Mouse (Mus musculus) MEL (cell line): ENCODE data around the gene Nanp. TPM values are rescaled to one million over a fixed set of nuclear protein-coding genes. Genes with fewer than 3 reads are reported as not detected.

Source experiments
- DNase-seq: peaks from one replicate; pipeline ENCODE4 v3.0.0; 2011; ENCODE audit warnings: low read depth, low spot score
- H3K27ac ChIP-seq: 2 replicates; pipeline ENCODE4 v1.5.1; 2012; ENCODE audit warnings: low read depth, mild to moderate bottlenecking, control low read depth, low read length, moderate library complexity; ENCODE audit not compliant: control insufficient read depth
- H3K27me3 ChIP-seq, 2 experiments: fragments of 150-350 bp in 1 of 2; sonication (generic) in 1 of 2; 2 replicates each; pipeline ENCODE4 v1.6.1; 2012; ENCODE audit warnings: low read length in 2 of 2, mild to moderate bottlenecking in 2 of 2, improper control_type of control experiment in 1 of 2, moderate library complexity in 1 of 2; ENCODE audit not compliant: insufficient read depth in 2 of 2, control insufficient read depth in 1 of 2
- H3K36me3 ChIP-seq, 2 experiments: 2 replicates each; pipeline ENCODE4 v1.6.1; 2012 to 2014; ENCODE audit warnings: low read length in 2 of 2, improper control_type of control experiment in 1 of 2, inconsistent platforms in 1 of 2, mild to moderate bottlenecking in 1 of 2; ENCODE audit not compliant: insufficient read depth in 2 of 2, control insufficient read depth in 1 of 2
- H3K4me1 ChIP-seq, 2 experiments: fragments of 150-350 bp in 1 of 2; sonication (generic) in 1 of 2; 2 replicates each; pipeline ENCODE4 v1.6.1; 2012; ENCODE audit warnings: low read length in 2 of 2, improper control_type of control experiment in 1 of 2, mild to moderate bottlenecking in 1 of 2; ENCODE audit not compliant: insufficient read depth in 2 of 2, control insufficient read depth in 1 of 2
- H3K4me3 ChIP-seq, 2 experiments: fragments of 150-350 bp in 1 of 2; sonication (generic) in 1 of 2; 2 replicates each; pipeline ENCODE4 v1.5.1; 2012; ENCODE audit warnings: low read depth in 2 of 2, low read length in 2 of 2, mild to moderate bottlenecking in 2 of 2, moderate library complexity in 2 of 2, control low read depth in 1 of 2, improper control_type of control experiment in 1 of 2; ENCODE audit not compliant: control insufficient read depth in 1 of 2, insufficient read depth in 1 of 2
- H3K79me2 ChIP-seq: 2 replicates; pipeline ENCODE4 v1.6.1; 2012; ENCODE audit warnings: mild to moderate bottlenecking, low read length, moderate library complexity; ENCODE audit not compliant: control insufficient read depth, poor library complexity, insufficient read depth
- H3K9ac ChIP-seq: 2 replicates; pipeline ENCODE4 v1.6.1; 2012; ENCODE audit warnings: low read depth, mild to moderate bottlenecking, control low read depth, low read length, moderate library complexity; ENCODE audit not compliant: control insufficient read depth, poor library complexity, severe bottlenecking
- H3K9me3 ChIP-seq: fragments of 150-350 bp; sonication (generic); replicated peaks from 2 replicates; pipeline ENCODE4 v1.6.1; 2012; ENCODE audit warnings: mild to moderate bottlenecking, low read length, improper control_type of control experiment, moderate library complexity; ENCODE audit not compliant: insufficient read depth
- CHD1 ChIP-seq: IDR thresholded peaks from 2 replicates; pipeline ENCODE4 v1.6.1; 2012; ENCODE audit warnings: low read depth, mild to moderate bottlenecking, inconsistent platforms, low read length, improper control_type of control experiment
- CTCF ChIP-seq, 3 experiments: IDR thresholded peaks in 2 of 3; conservative IDR thresholded peaks in 1 of 3; 2 replicates each; pipeline ENCODE4 v1.5.1; 2011 to 2012; ENCODE audit warnings: low read length in 3 of 3, low read depth in 2 of 3, mild to moderate bottlenecking in 2 of 3, improper control_type of control experiment in 1 of 3, inconsistent platforms in 1 of 3, mixed read lengths in 1 of 3, moderate library complexity in 1 of 3; ENCODE audit not compliant: control insufficient read depth in 1 of 3, insufficient read depth in 1 of 3, poor library complexity in 1 of 3, severe bottlenecking in 1 of 3
- ELF1 ChIP-seq: IDR thresholded peaks from 2 replicates; pipeline ENCODE4 v1.6.1; 2014; ENCODE audit warnings: low read depth, mild to moderate bottlenecking, inconsistent platforms, low read length, improper control_type of control experiment, moderate library complexity
- EP300 ChIP-seq, 2 experiments: IDR thresholded peaks; 2 replicates each; pipeline ENCODE4 v1.6.1; 2011; ENCODE audit warnings: improper control_type of control experiment in 2 of 2, low read length in 2 of 2, low read depth in 1 of 2, mild to moderate bottlenecking in 1 of 2
- ETS1 ChIP-seq: IDR thresholded peaks from 2 replicates; pipeline ENCODE4 v1.6.1; 2012; ENCODE audit warnings: low read depth, mild to moderate bottlenecking, inconsistent platforms, low read length, improper control_type of control experiment, moderate library complexity
- GABPA ChIP-seq: IDR thresholded peaks from 2 replicates; pipeline ENCODE4 v1.6.1; 2012; ENCODE audit warnings: low read depth, mild to moderate bottlenecking, inconsistent platforms, low read length, improper control_type of control experiment, moderate library complexity
- GATA1 ChIP-seq: IDR thresholded peaks from 2 replicates; pipeline ENCODE4 v1.6.1; 2011; ENCODE audit warnings: low read depth, low read length, improper control_type of control experiment
- HCFC1 ChIP-seq: IDR thresholded peaks from 2 replicates; pipeline ENCODE4 v1.6.1; 2012; ENCODE audit warnings: low read depth, mild to moderate bottlenecking, inconsistent platforms, low read length, improper control_type of control experiment, moderate library complexity
- MAFK ChIP-seq: IDR thresholded peaks from 2 replicates; pipeline ENCODE4 v1.6.1; 2011; ENCODE audit warnings: low read depth, mild to moderate bottlenecking, low read length, improper control_type of control experiment, borderline replicate concordance
- MAX ChIP-seq: IDR thresholded peaks from 2 replicates; pipeline ENCODE4 v1.6.1; 2011; ENCODE audit warnings: low read length, improper control_type of control experiment
- MAZ ChIP-seq: IDR thresholded peaks from 2 replicates; pipeline ENCODE4 v1.6.1; 2012; ENCODE audit warnings: low read depth, mild to moderate bottlenecking, inconsistent platforms, low read length, improper control_type of control experiment
- MEF2A ChIP-seq: IDR thresholded peaks from 2 replicates; pipeline ENCODE4 v1.6.1; 2014; ENCODE audit warnings: low read depth, mild to moderate bottlenecking, inconsistent platforms, low read length, improper control_type of control experiment; ENCODE audit not compliant: poor library complexity, insufficient replicate concordance, severe bottlenecking; ENCODE audit errors: extremely low read depth
- MXI1 ChIP-seq: IDR thresholded peaks from 2 replicates; pipeline ENCODE4 v1.6.1; 2011; ENCODE audit warnings: mild to moderate bottlenecking, low read depth, low read length, improper control_type of control experiment
- MYB ChIP-seq: IDR thresholded peaks from 2 replicates; pipeline ENCODE4 v1.6.1; 2011; ENCODE audit warnings: mild to moderate bottlenecking, low read depth, low read length, improper control_type of control experiment
- MYC ChIP-seq: IDR thresholded peaks from 2 replicates; pipeline ENCODE4 v1.6.1; 2011; ENCODE audit warnings: low read depth, mild to moderate bottlenecking, low read length, improper control_type of control experiment, moderate library complexity
- NRF1 ChIP-seq: IDR thresholded peaks from 2 replicates; pipeline ENCODE4 v1.6.1; 2014; ENCODE audit warnings: low read depth, mild to moderate bottlenecking, inconsistent platforms, low read length, improper control_type of control experiment, moderate library complexity; ENCODE audit not compliant: poor library complexity, insufficient read depth, severe bottlenecking
- POLR2A ChIP-seq, 2 experiments: IDR thresholded peaks; 2 replicates each; pipeline ENCODE4 v1.6.1; 2011 to 2012; ENCODE audit warnings: low read length in 2 of 2, mild to moderate bottlenecking in 2 of 2, control low read depth in 1 of 2, improper control_type of control experiment in 1 of 2, low read depth in 1 of 2, moderate library complexity in 1 of 2; ENCODE audit not compliant: control insufficient read depth in 1 of 2, insufficient read depth in 1 of 2, poor library complexity in 1 of 2
- POLR2AphosphoS2 ChIP-seq: IDR thresholded peaks from 2 replicates; pipeline ENCODE4 v1.6.1; 2011; ENCODE audit warnings: low read length, improper control_type of control experiment
- POLR2AphosphoS5 ChIP-seq: IDR thresholded peaks from 2 replicates; pipeline ENCODE4 v1.6.1; 2012; ENCODE audit warnings: low read depth, borderline replicate concordance, mild to moderate bottlenecking, inconsistent platforms, low read length, moderate library complexity, mixed read lengths
- RAD21 ChIP-seq: IDR thresholded peaks from 2 replicates; pipeline ENCODE4 v1.6.1; 2011; ENCODE audit warnings: mild to moderate bottlenecking, low read depth, low read length, improper control_type of control experiment
- SMC3 ChIP-seq: IDR thresholded peaks from 2 replicates; pipeline ENCODE4 v1.6.1; 2011; ENCODE audit warnings: low read depth, low read length, improper control_type of control experiment
- TAL1 ChIP-seq: IDR thresholded peaks from 2 replicates; pipeline ENCODE4 v1.6.1; 2012; ENCODE audit warnings: mild to moderate bottlenecking, inconsistent platforms, low read length, moderate library complexity, mixed read lengths
- TCF12 ChIP-seq: IDR thresholded peaks from 2 replicates; pipeline ENCODE4 v1.6.1; 2014; ENCODE audit warnings: low read depth, mild to moderate bottlenecking, inconsistent platforms, low read length, improper control_type of control experiment, moderate library complexity
- UBTF ChIP-seq: IDR thresholded peaks from 2 replicates; pipeline ENCODE4 v1.6.1; 2012; ENCODE audit warnings: low read depth, mild to moderate bottlenecking, inconsistent platforms, low read length, improper control_type of control experiment, moderate library complexity, borderline replicate concordance; ENCODE audit not compliant: insufficient read depth
- USF1 ChIP-seq: IDR thresholded peaks from 2 replicates; pipeline ENCODE4 v1.6.1; 2014; ENCODE audit warnings: low read depth, mild to moderate bottlenecking, inconsistent platforms, low read length, improper control_type of control experiment, moderate library complexity
- USF2 ChIP-seq, 2 experiments: IDR thresholded peaks; 2 replicates each; pipeline ENCODE4 v1.6.1; 2011 to 2012; ENCODE audit warnings: improper control_type of control experiment in 2 of 2, low read length in 2 of 2, borderline replicate concordance in 1 of 2, inconsistent platforms in 1 of 2, low read depth in 1 of 2, mild to moderate bottlenecking in 1 of 2; ENCODE audit not compliant: insufficient read depth in 1 of 2
- ZC3H11A ChIP-seq: IDR thresholded peaks from 2 replicates; pipeline ENCODE4 v1.6.1; 2012; ENCODE audit warnings: low read depth, mild to moderate bottlenecking, inconsistent platforms, low read length, improper control_type of control experiment
- ZKSCAN1 ChIP-seq: IDR thresholded peaks from 2 replicates; pipeline ENCODE4 v1.6.1; 2012; ENCODE audit warnings: low read depth, mild to moderate bottlenecking, inconsistent platforms, low read length, improper control_type of control experiment, moderate library complexity
- ZMIZ1 ChIP-seq: IDR thresholded peaks from 2 replicates; pipeline ENCODE4 v1.6.1; 2012; ENCODE audit warnings: low read depth, mild to moderate bottlenecking, inconsistent platforms, low read length, improper control_type of control experiment, moderate library complexity
- polyA plus RNA-seq, 2 experiments: library from polyadenylated mRNA; stranded (reverse) in 1 of 2; unstranded in 1 of 2; fragments of >175 nt in 1 of 2; fragments of >200 nt in 1 of 2; gene quantifications; 2 replicates each; pipeline versions ENCODE4 v1.2.1 to v1.2.4; 2012; ENCODE audit warnings: low replicate concordance in 2 of 2, low read depth in 1 of 2; ENCODE audit not compliant: insufficient read length in 2 of 2, insufficient read depth in 1 of 2, missing spikeins in 1 of 2
- total RNA-seq: library from RNA; depleted of rRNA; stranded (reverse); fragments of 300-350 nt; gene quantifications from 2 replicates; pipeline ENCODE4 v1.2.3, GENCODE M21; 2012

The Nanp gene
- total and polyA plus RNA-seq, 3 experiments, result 14.6 to 25.4 TPM; not detected in 1

GRCm38 (mm10) chr2:151015316-151015715 lies 23.9 kb downstream of the Nanp start:
- H3K4me3 ChIP-seq, result no peak overlapping the region
- TF ChIP-seq GABPA (no peak), USF1 (no peak), ELF1 (no peak), ETS1 (no peak), MXI1 (no peak), UBTF (no peak), NRF1 (no peak), CTCF (IDR thresholded peaks at IDR 0.05 in 2 of 3, conservative IDR thresholded peaks at IDR 0.05 in 1 of 3; ENCODE audit: control insufficient read depth in 1 of 3, insufficient read depth in 1 of 3, low read depth in 2 of 3, low read length in 3 of 3, poor library complexity in 1 of 3, severe bottlenecking in 1 of 3) (no peak), MYB (no peak), RAD21 (no peak), POLR2A (IDR thresholded peaks at IDR 0.05; ENCODE audit: control insufficient read depth in 1 of 2, insufficient read depth in 1 of 2, low read depth in 1 of 2, low read length in 2 of 2, poor library complexity in 1 of 2) (no peak)
- H3K9ac ChIP-seq, result no peak overlapping the region
- no peaks in the 10 kb centered on the region for H3K9me3 ChIP-seq
- no peaks in the 10 kb centered on the region for H3K79me2 ChIP-seq
- no peak overlapping the region for H3K27ac ChIP-seq
- no peak for DNase-seq
- peaks cover 13 to 15% of the 10 kb centered on the region in 2 experiments for H3K4me1 ChIP-seq
- H3K36me3 ChIP-seq, result peaks cover 0 to 19% of the 10 kb centered on the region in 2 experiments; a peak in 2 of 4 replicates
- no peaks in the 10 kb centered on the region for H3K27me3 ChIP-seq

- Histone ChIP-seq H3K27me3 (no peaks in the 10 kb centered on the region), H3K4me3 (peak overlapping the region; percentile 8 to 44; a peak in 2 of 4 replicates), H3K9ac (no peak overlapping the region), H3K79me2 (peaks cover 15% of the 10 kb centered on the region), H3K9me3 (no peaks in the 10 kb centered on the region), H3K4me1 (peaks cover 27 to 30% of the 10 kb centered on the region in 2 experiments), H3K36me3 (peaks cover 0 to 30% of the 10 kb centered on the region in 2 experiments; a peak in 2 of 4 replicates), H3K27ac (peak overlapping the region; percentile 73)
- DNase-seq, result peak; percentile 79
- TF ChIP-seq ETS1 (peak; percentile 80), MAX (no peak; the same call in 1 of the 2 replicates), ZMIZ1 (no peak), POLR2AphosphoS2 (no peak), CTCF (IDR thresholded peaks at IDR 0.05 in 2 of 3, conservative IDR thresholded peaks at IDR 0.05 in 1 of 3; ENCODE audit: control insufficient read depth in 1 of 3, insufficient read depth in 1 of 3, low read depth in 2 of 3, low read length in 3 of 3, poor library complexity in 1 of 3, severe bottlenecking in 1 of 3) (no peak), EP300 (IDR thresholded peaks at IDR 0.05; ENCODE audit: low read depth in 1 of 2, low read length in 2 of 2) (peak; percentile 92 to 97), MAFK (peak; percentile 59; the same call in 1 of the 2 replicates), ZC3H11A (no peak), CHD1 (no peak), MEF2A (no peak), TAL1 (peak; percentile 90), POLR2A (IDR thresholded peaks at IDR 0.05; ENCODE audit: control insufficient read depth in 1 of 2, insufficient read depth in 1 of 2, low read depth in 1 of 2, low read length in 2 of 2, poor library complexity in 1 of 2) (no peak), SMC3 (no peak), UBTF (no peak), ELF1 (no peak), MXI1 (peak; percentile 67), USF1 (no peak), MYC (no peak; the same call in 1 of the 2 replicates), MAZ (peak; percentile 60; the same call in 1 of the 2 replicates), ZKSCAN1 (no peak), USF2 (IDR thresholded peaks at IDR 0.05; ENCODE audit: borderline replicate concordance in 1 of 2, insufficient read depth in 1 of 2, low read depth in 1 of 2, low read length in 2 of 2) (no peak), HCFC1 (peak; percentile 44; the same call in 1 of the 2 replicates), GATA1 (peak; percentile 98), TCF12 (peak; percentile 95), POLR2AphosphoS5 (no peak)
These were observed 27.9 kb downstream of the Nanp start for GRCm38 (mm10) chr2:151011273-151011672.
